In the genomic region with DNA sequence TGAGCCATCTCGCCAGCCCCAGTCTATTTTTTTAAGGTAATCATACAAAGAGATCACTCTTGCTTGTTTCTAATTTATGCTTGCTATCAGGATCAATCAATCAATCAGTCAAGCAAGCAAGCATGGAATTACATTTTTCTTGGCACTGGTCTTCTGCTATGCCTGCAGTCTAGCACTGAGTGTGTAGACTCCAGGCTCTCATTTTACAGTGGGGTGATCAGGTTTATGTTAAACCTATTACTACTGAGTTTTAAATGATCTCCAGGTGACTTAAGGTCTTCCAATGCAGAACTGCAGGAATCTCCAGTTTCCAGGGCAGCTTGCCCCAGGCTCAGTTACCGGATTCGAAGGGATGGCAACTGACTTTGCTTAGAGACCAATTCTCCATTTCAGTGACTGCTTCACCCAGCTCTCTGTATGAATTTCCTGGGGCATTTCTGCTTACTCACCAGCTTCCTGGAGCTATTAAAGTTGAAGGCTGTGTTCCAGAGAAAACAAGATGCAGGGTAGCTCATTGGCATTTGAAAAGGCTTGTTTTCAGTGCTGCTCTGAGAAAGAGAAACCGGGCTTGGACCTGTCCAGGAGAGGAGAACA, we compare ENCODE assay signal across 18 mouse cellular contexts. TPM values are rescaled to one million over a fixed set of nuclear protein-coding genes. Genes with fewer than 3 reads are reported as not detected.
DNase-seq lines count a peak whose midpoint lies in the region; ATAC-seq and TF ChIP-seq lines count a peak whose summit lies in the region.
"Had no signal": no experiment of that assay in that cellular context is flagged by ENCODE, and none has a peak within 500 bp of the region (broad histone marks: within the 10 kb centered on the region; RNA-seq: fewer than 3 reads in every experiment).

No protein-coding gene starts in this region.

- H3K4me2 ChIP-seq in forebrain, embryonic 14.5 days (ENCODE audit: low read length): no peak overlapping the region
- H3K4me2 ChIP-seq: forebrain, embryonic 15.5 days; heart, embryonic 11.5 days; liver, embryonic 11.5 days; lung, embryonic 15.5 days; neural tube, embryonic 15.5 days had no signal

- H3K27me3 ChIP-seq in forebrain, embryonic 14.5 days (replicated peaks; ENCODE audit: control insufficient read depth, insufficient read depth, low read length): no peaks in the 10 kb centered on the region
- H3K27me3 ChIP-seq: forebrain, embryonic 15.5 days; lung, embryonic 15.5 days; neural tube, embryonic 15.5 days had no signal

- H3K9me3 ChIP-seq in forebrain, embryonic 14.5 days (replicated peaks; ENCODE audit: control insufficient read depth, low read length): no peaks in the 10 kb centered on the region
- H3K9me3 ChIP-seq: forebrain, embryonic 15.5 days; lung, embryonic 15.5 days; neural tube, embryonic 15.5 days had no signal

- H3K9ac ChIP-seq in forebrain, embryonic 14.5 days (ENCODE audit: low read length): no peak overlapping the region
- H3K9ac ChIP-seq: forebrain, embryonic 15.5 days; lung, embryonic 15.5 days; neural tube, embryonic 15.5 days had no signal

- no peaks in the 10 kb centered on the region for H3K4me1 ChIP-seq in forebrain, embryonic 14.5 days (ENCODE audit: control insufficient read depth, insufficient read depth, low read length)
- H3K4me1 ChIP-seq: forebrain, embryonic 15.5 days; neural tube, embryonic 15.5 days had no signal

- no peak for TF ChIP-seq CTCF in gastrocnemius, adult 2 months (IDR thresholded peaks at IDR 0.05)

- 69% methylated on average over 4 of the region's 4 CpGs for WGBS in forebrain, embryonic 14.5 days

- intact Hi-C loops in gastrocnemius, adult 2 months (cut with DNase I): loop anchor here (10.0 kb wide), 2 partner anchors 75 to 105 kb away; a partner anchor contains a TSS
- intact Hi-C loops in gastrocnemius, postnatal 36 days (cut with DNase I): loop anchor here (10.0 kb wide), 1 partner anchor 105 kb away; a partner anchor contains a TSS
- intact Hi-C loops in heart, postnatal 14 days (cut with DNase I): no loop called here

- DNase-seq in gastrocnemius, adult 2 months: peak; percentile 73
- no peak for DNase-seq in gastrocnemius, postnatal 36 days
- DNase-seq in 3T3-L1 (ENCODE audit: low read depth, low spot score) (peak; percentile 77), ZHBTc4 (ENCODE audit: low read depth, low spot score) (peak; percentile 32)
- peak; percentile 29 to 66 for DNase-seq in gastrocnemius, adult 8-10 months (ENCODE audit: low spot score in 2 of 2)
- DNase-seq in forebrain, embryonic 14.5 days (ENCODE audit: low spot score): no peak
- DNase-seq in heart, postnatal 14 days: no peak
- DNase-seq: cerebellum, adult 18-20 months; retina, postnatal 1 day; thymus, postnatal 36 days had no signal

- no peak for ATAC-seq in forebrain, embryonic 14.5 days
- no peak for ATAC-seq in inflammation-experienced regulatory T-cells, adult 6 months
- ATAC-seq: forebrain, embryonic 15.5 days; intestine, postnatal 0 days had no signal

- H3K4me3 ChIP-seq in gastrocnemius, adult 2 months: no peak overlapping the region
- no peak overlapping the region for H3K4me3 ChIP-seq in forebrain, embryonic 14.5 days (ENCODE audit: low read depth, low read length)
- H3K4me3 ChIP-seq: forebrain, embryonic 15.5 days; lung, embryonic 15.5 days; neural tube, embryonic 15.5 days had no signal

- H3K36me3 ChIP-seq in forebrain, embryonic 14.5 days (ENCODE audit: control insufficient read depth, insufficient read depth, low read length): no peaks in the 10 kb centered on the region
- H3K36me3 ChIP-seq: forebrain, embryonic 15.5 days; lung, embryonic 15.5 days; neural tube, embryonic 15.5 days had no signal

- H3K27ac ChIP-seq in gastrocnemius, adult 2 months: peak overlapping the region; percentile 85
- no peak overlapping the region for H3K27ac ChIP-seq in forebrain, embryonic 14.5 days (ENCODE audit: low read depth, low read length)
- H3K27ac ChIP-seq: forebrain, embryonic 15.5 days; lung, embryonic 15.5 days; neural tube, embryonic 15.5 days; stomach, postnatal 0 days had no signal

RNA-seq across cellular contexts. Expression of a gene that starts 7.7 kb away (rescaled TPM):
- total RNA-seq in gastrocnemius, adult 2 months (2021): 100 to 1,000 TPM; 155 to 233 TPM
- total RNA-seq in gastrocnemius, postnatal 36 days (2021): 100 to 1,000 TPM; 206 to 234 TPM
- total RNA-seq in gastrocnemius, adult 8-10 months (2022): 100 to 1,000 TPM; 193 to 241 (median 217) TPM
- polyA plus RNA-seq in forebrain, embryonic 14.5 days (2014; fragmentation: Nextera tagmentation; extraction: Ambion mirVana): 17.8 and 21.8 TPM in 2 replicates
- 10 to 100 TPM; 13.9 to 21.8 (median 15.2) TPM for polyA plus RNA-seq in inflammation-experienced regulatory T-cells, adult 6 months (2017; shearing (Covaris generic))
- total RNA-seq in heart, postnatal 14 days (2021): 10 to 100 TPM; 14.5 to 22.0 TPM

Comparison
In these comparisons a context has a peak if more than half of its experiments do, and no peak if none do; other contexts are left out.
1. DNase-seq: peak in gastrocnemius, adult 2 months (single experiment), 3T3-L1 (single experiment), ZHBTc4 (single experiment) and gastrocnemius, adult 8-10 months (2 of 2); none in gastrocnemius, postnatal 36 days (0 of 2), forebrain, embryonic 14.5 days (single experiment) and heart, postnatal 14 days (0 of 2).
2. RNA of a gene that starts 7.7 kb away (total RNA-seq): 193 to 241 TPM in gastrocnemius, adult 8-10 months, 206 to 234 TPM in gastrocnemius, postnatal 36 days and 155 to 233 TPM in gastrocnemius, adult 2 months; 14.5 to 22.0 TPM in heart, postnatal 14 days; every median in the first group is over 4 times any median in the second.